In genomic region chr7:75754587-75755499, GRCm38 (mm10) we compare ENCODE assay signal across 11 mouse cellular contexts.
A peak's percentile ranks its signal among the peaks of the same experiment; 100 is the strongest.
DNase-seq lines count a peak whose midpoint lies in the region; ATAC-seq and TF ChIP-seq lines count a peak whose summit lies in the region.
"Had no signal": no experiment of that assay in that cellular context is flagged by ENCODE, and none has a peak within 500 bp of the region (broad histone marks: within the 10 kb centered on the region; RNA-seq: fewer than 3 reads in every experiment).

No protein-coding gene starts in this region.

- H3K36me3 ChIP-seq in lung, postnatal 0 days (ENCODE audit: insufficient read depth, low read length): peaks cover 16% of the 10 kb centered on the region
- no peaks in the 10 kb centered on the region for H3K36me3 ChIP-seq in forebrain, embryonic 16.5 days (ENCODE audit: control insufficient read depth, insufficient read depth)
- no peaks in the 10 kb centered on the region; the same call in 1 of the 2 replicates for H3K36me3 ChIP-seq in heart, adult 2 months (ENCODE audit: control insufficient read depth, insufficient read depth, low read length)
- peaks cover 10% of the 10 kb centered on the region; the same call in 1 of the 2 replicates for H3K36me3 ChIP-seq in intestine, embryonic 16.5 days (ENCODE audit: control insufficient read depth, insufficient read depth, low read length)

- no peak overlapping the region for H3K4me3 ChIP-seq in lung, postnatal 0 days (ENCODE audit: low read depth, low read length)
- H3K4me3 ChIP-seq in forebrain, embryonic 16.5 days (replicated peaks; ENCODE audit: low read length): no peak overlapping the region
- no peak overlapping the region for H3K4me3 ChIP-seq in heart, adult 2 months
- no peak overlapping the region for H3K4me3 ChIP-seq in intestine, embryonic 16.5 days (ENCODE audit: low read length)

- H3K4me1 ChIP-seq in lung, postnatal 0 days (ENCODE audit: insufficient read depth, low read depth, low read length): no peaks in the 10 kb centered on the region
- peaks cover 11% of the 10 kb centered on the region; the same call in 1 of the 2 replicates for H3K4me1 ChIP-seq in forebrain, embryonic 16.5 days (replicated peaks; ENCODE audit: control insufficient read depth, insufficient read depth, low read length)
- H3K4me1 ChIP-seq in heart, adult 2 months (ENCODE audit: control insufficient read depth, insufficient read depth, low read length): no peaks in the 10 kb centered on the region; the same call in 1 of the 2 replicates
- H3K4me1 ChIP-seq in intestine, embryonic 16.5 days (ENCODE audit: control insufficient read depth, insufficient read depth, low read length): peaks cover 2% of the 10 kb centered on the region; the same call in 1 of the 2 replicates

- no peaks in the 10 kb centered on the region for H3K27me3 ChIP-seq in lung, postnatal 0 days (replicated peaks; ENCODE audit: insufficient read depth, low read length)
- H3K27me3 ChIP-seq in forebrain, embryonic 16.5 days (replicated peaks; ENCODE audit: control insufficient read depth, insufficient read depth, low read length): no peaks in the 10 kb centered on the region
- no peaks in the 10 kb centered on the region for H3K27me3 ChIP-seq in heart, adult 2 months (ENCODE audit: control insufficient read depth, insufficient read depth, low read length)
- no peaks in the 10 kb centered on the region for H3K27me3 ChIP-seq in intestine, embryonic 16.5 days (replicated peaks; ENCODE audit: control insufficient read depth, insufficient read depth, low read length)

- TF ChIP-seq EP300 in lung, postnatal 0 days (IDR thresholded peaks at IDR 0.05): no peak
- TF ChIP-seq EP300 in heart, adult 2 months (IDR thresholded peaks at IDR 0.05; ENCODE audit: insufficient read depth, low read depth, low read length): no peak

- no peaks in the 10 kb centered on the region for H3K9me3 ChIP-seq in lung, postnatal 0 days (ENCODE audit: low read length)
- H3K9me3 ChIP-seq in forebrain, embryonic 16.5 days (ENCODE audit: control insufficient read depth, low read length): no peaks in the 10 kb centered on the region
- no peaks in the 10 kb centered on the region for H3K9me3 ChIP-seq in intestine, embryonic 16.5 days (ENCODE audit: control insufficient read depth, low read length)
- H3K9me3 ChIP-seq: G1E had no signal

- intact Hi-C loops in heart, adult 2 months (cut with DNase I): no loop called here

- H3K79me2 ChIP-seq in heart, adult 2 months (replicated peaks; ENCODE audit: control insufficient read depth, insufficient read depth, low read length): no peaks in the 10 kb centered on the region

- no peak overlapping the region for H3K4me2 ChIP-seq in lung, postnatal 0 days (replicated peaks; ENCODE audit: low read depth, low read length)
- H3K4me2 ChIP-seq in forebrain, embryonic 16.5 days (ENCODE audit: low read length): no peak overlapping the region
- no peak overlapping the region for H3K4me2 ChIP-seq in intestine, embryonic 16.5 days (ENCODE audit: low read depth, low read length)

- H3K27ac ChIP-seq in lung, postnatal 0 days (ENCODE audit: low read length): no peak overlapping the region
- peak overlapping the region; percentile 53 for H3K27ac ChIP-seq in forebrain, embryonic 16.5 days (ENCODE audit: low read length)
- no peak overlapping the region for H3K27ac ChIP-seq in heart, adult 2 months
- H3K27ac ChIP-seq in intestine, embryonic 16.5 days (ENCODE audit: low read length): no peak overlapping the region

- no peak for DNase-seq in lung, postnatal 0 days (ENCODE audit: low spot score)
- DNase-seq in lung, postnatal 25 days (ENCODE audit: low spot score): no peak
- DNase-seq in mesoderm, embryonic 11.5 days (ENCODE audit: low read depth, low spot score): peak; percentile 50
- DNase-seq in retina, embryonic 14.5 days (ENCODE audit: low spot score): peak; percentile 19
- DNase-seq in urinary bladder, postnatal 36 days (ENCODE audit: low spot score in 2 of 2): no peak
- no peak for DNase-seq in heart, adult 2 months
- DNase-seq: adrenal gland, postnatal 10 days; lung, adult 18-20 months had no signal

- 66% methylated on average over 8 of the region's 8 CpGs for WGBS in lung, postnatal 0 days
- 36% methylated on average over 8 of the region's 8 CpGs for WGBS in forebrain, embryonic 16.5 days
- 67% methylated on average over 8 of the region's 8 CpGs for WGBS in heart, adult 2 months
- WGBS in intestine, embryonic 16.5 days: 57% methylated on average over 8 of the region's 8 CpGs

- no peak for TF ChIP-seq POLR2A in heart, adult 2 months (IDR thresholded peaks at IDR 0.05; ENCODE audit: insufficient read depth, low read depth, low read length)

- no peak for TF ChIP-seq CTCF in lung, postnatal 0 days (IDR thresholded peaks at IDR 0.05)
- no peak for TF ChIP-seq CTCF in heart, adult 2 months (IDR thresholded peaks at IDR 0.05)

- H3K9ac ChIP-seq in lung, postnatal 0 days (replicated peaks; ENCODE audit: low read depth): no peak overlapping the region
- no peak overlapping the region for H3K9ac ChIP-seq in forebrain, embryonic 16.5 days (replicated peaks; ENCODE audit: low read depth, low read length)
- H3K9ac ChIP-seq in heart, adult 2 months (ENCODE audit: low read depth, low read length): no peak overlapping the region
- no peak overlapping the region for H3K9ac ChIP-seq in intestine, embryonic 16.5 days (ENCODE audit: low read depth, low read length)

- 0 out of 2 replicates have a peak, but pooled peaks have one; percentile 5 for ATAC-seq in lung, postnatal 0 days
- ATAC-seq in forebrain, embryonic 16.5 days: peak; percentile 42
- ATAC-seq in intestine, embryonic 16.5 days: no peak

Comparison
In these comparisons a context has a peak if more than half of its experiments do, and no peak if none do; other contexts are left out.
1. DNase-seq: peak in mesoderm, embryonic 11.5 days (single experiment) and retina, embryonic 14.5 days (single experiment); none in lung, postnatal 0 days (single experiment), lung, postnatal 25 days (single experiment), urinary bladder, postnatal 36 days (0 of 2) and heart, adult 2 months (0 of 2).